Mouse (Mus musculus) megakaryocyte, embryonic 14.5 days (primary cell): Measurements from ENCODE around the gene Kcnk15.

Experiments used
- FLI1 ChIP-seq: IDR thresholded peaks from 2 replicates; pipeline ENCODE4 v1.6.1; 2012; ENCODE audit warnings: low read length, inconsistent platforms, mixed read lengths
- GATA1 ChIP-seq: IDR thresholded peaks from 3 replicates; pipeline ENCODE4 v1.6.1; 2012; ENCODE audit warnings: mixed read lengths, low read length, inconsistent platforms, borderline replicate concordance

DNA sequence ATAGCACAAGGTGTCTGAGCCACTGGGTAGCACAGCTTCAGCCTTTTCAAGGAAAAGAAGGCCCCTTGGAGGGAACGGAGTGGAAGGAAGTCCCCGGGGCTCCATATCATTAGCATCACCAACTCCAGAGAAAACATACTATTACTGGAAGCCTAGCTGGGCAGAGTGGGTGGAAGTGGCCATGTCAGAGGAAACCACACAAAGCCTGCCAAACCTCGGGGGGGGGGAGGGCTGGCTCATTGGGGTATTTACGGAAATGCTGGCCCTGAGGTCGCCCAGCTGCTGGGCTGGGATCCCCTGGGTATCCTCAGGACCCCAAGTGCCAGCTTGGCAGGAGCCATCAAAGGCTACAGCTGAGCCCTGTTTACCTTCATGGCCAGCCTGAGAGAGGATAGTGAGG is 40.4 kb upstream of the Kcnk15 start:
- TF ChIP-seq FLI1 (no peak), GATA1 (no peak)
